Mouse (Mus musculus) mouse embryonic stem cell (cell line): ENCODE results near the gene Copg2.

Experiments
- in situ Hi-C, 2 experiments: fragments of 300-500 bp; cut with MboI; formaldehyde crosslinking; loops; 1 replicate in 1 of 2; 3 replicates in 1 of 2; pipeline ENCODE4 v1.14.3; 2019 to 2020; ENCODE audit warnings: low sequenced_read_pairs in 2 of 2, low pct_unique_long_range_greater_than_20kb in 1 of 2, mixed read lengths in 1 of 2; ENCODE audit not compliant: unreplicated experiment in 1 of 2

Gene Copg2

GRCm38 (mm10) chr6:30710371-30711364, 185.9 kb downstream of the Copg2 start:
- in situ Hi-C loops = no loop called here

DNA sequence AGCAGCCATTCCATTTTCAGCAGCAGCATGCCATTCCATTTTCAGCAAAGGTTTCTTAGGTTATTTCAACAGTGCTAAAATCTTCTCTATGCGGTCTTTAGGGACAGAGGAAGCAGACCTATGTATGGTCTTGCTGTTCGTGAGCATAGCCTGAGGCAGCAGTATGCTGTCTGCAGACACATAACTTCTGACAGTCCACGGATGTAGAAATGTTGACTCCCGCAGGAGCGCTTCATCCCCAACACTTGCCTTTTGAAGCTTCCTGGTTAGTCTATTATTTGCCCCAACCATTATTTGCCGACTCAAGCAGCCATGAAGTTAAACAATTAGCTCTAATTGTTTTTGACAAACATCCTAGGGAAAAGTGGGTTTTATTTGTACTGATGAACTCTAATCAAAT, 187.5 kb downstream of the Copg2 start:
- in situ Hi-C loops = no loop called here

- in situ Hi-C loops = no loop called here
Observed at GRCm38 (mm10) chr6:30703977-30704602, 192.5 kb downstream of the Copg2 start.

DNA sequence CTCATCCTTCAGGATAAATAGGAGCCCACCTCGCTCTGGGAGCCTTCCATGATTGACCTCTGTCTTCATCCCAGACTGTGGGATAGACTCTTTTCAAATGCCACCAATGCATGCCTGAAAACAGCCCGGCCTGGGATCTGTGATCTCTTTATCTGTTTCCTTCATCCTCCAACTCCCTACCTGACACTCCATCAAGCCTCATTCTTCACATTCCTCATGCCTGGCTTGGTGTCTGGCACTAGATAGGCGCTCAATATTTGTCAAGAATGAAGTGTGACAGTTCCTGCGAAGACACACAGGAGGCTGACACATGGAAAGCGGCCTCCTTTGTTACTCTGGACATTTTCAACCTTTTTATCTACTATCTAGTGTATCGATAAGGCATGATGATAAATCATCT, 193.1 kb downstream of the Copg2 start:
- in situ Hi-C loops = no loop called here

DNA sequence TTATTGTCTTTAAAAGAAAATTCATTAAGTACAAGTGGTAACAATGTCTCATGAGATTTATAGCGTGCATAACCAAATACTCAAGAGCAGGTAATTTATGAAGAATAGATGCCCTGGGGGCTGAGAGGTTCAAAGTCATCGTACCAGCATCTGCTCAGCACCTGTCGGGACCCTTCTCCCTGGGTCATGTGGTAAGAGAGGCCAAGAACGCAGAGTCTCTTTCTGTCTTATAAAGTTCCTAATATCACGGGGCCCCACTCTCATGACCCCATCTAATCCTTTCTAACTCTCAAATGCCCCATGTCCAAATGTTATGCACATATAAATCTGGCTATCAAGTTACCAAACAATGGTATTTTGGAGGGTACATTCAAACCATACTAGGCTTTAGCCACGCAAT, 193.7 kb downstream of the Copg2 start:
- in situ Hi-C loops = no loop called here

- in situ Hi-C loops = no loop called here
Observed at GRCm38 (mm10) chr6:30700182-30700581, 196.4 kb downstream of the Copg2 start.

DNA sequence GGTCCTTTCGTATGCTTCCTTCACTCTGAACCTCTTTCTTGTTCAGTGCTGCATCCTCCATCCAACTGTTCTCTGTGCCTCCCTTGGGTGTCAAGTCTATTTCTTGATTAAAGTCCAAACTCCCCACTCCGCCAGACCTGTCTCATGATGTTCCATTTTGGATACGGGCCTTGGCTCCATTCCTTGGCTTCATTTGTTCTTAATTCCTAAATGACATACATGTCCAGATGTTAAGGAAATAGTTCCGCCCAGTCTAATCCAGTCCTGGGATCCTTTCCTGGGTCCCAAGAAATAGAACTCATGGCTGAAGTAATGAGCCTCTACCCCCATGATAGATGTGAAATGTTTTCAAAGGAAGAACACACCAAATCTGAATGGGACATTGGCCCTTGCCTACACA, 198.6 kb downstream of the Copg2 start:
- in situ Hi-C loops = no loop called here
